Mouse (Mus musculus) heart, embryonic 13.5 days (tissue): ENCODE results near the gene Dpysl5. TPM values are rescaled to one million over a fixed set of nuclear protein-coding genes. Genes with fewer than 3 reads are reported as not detected.
"Not testable (repeated sequence)": the region's sequence is repeated elsewhere in the genome, so short reads cannot be mapped to it uniquely, and the experiment has no call there.

ENCODE experiments used
- ATAC-seq: fragments of 200-750 bp; cut with Nextera tagmentation; 2 replicates; pipeline ENCODE4 v1.8.0; 2017; ENCODE audit warnings: moderate TSS enrichment; ENCODE audit not compliant: insufficient number of reproducible peaks, low FRiP score, low TSS enrichment; ENCODE audit errors: extremely low read depth
- H3K27ac ChIP-seq: fragments of 300-500 bp; sonication (generic); replicated peaks from 2 replicates; pipeline ENCODE4 v1.5.1; 2015; ENCODE audit warnings: moderate library complexity, mild to moderate bottlenecking, inconsistent platforms
- H3K27me3 ChIP-seq: fragments of 300-500 bp; sonication (generic); replicated peaks from 2 replicates; pipeline ENCODE4 v1.6.1; 2015; ENCODE audit warnings: mild to moderate bottlenecking, inconsistent platforms
- H3K36me3 ChIP-seq: fragments of 300-500 bp; sonication (generic); 2 replicates; pipeline ENCODE4 v1.6.1; 2015; ENCODE audit warnings: mild to moderate bottlenecking, inconsistent platforms
- H3K4me1 ChIP-seq: fragments of 300-500 bp; sonication (generic); 2 replicates; pipeline ENCODE4 v1.6.1; 2015; ENCODE audit warnings: inconsistent platforms
- H3K4me2 ChIP-seq: fragments of 300-500 bp; sonication (generic); 2 replicates; pipeline ENCODE4 v1.6.1; 2015; ENCODE audit warnings: inconsistent platforms, mild to moderate bottlenecking, moderate library complexity
- H3K4me3 ChIP-seq: fragments of 300-500 bp; sonication (generic); 2 replicates; pipeline ENCODE4 v1.5.1; 2015; ENCODE audit warnings: moderate library complexity, mild to moderate bottlenecking, inconsistent platforms
- H3K9ac ChIP-seq: fragments of 300-500 bp; sonication (generic); 2 replicates; pipeline ENCODE4 v1.6.1; 2015; ENCODE audit warnings: inconsistent platforms, mild to moderate bottlenecking, moderate library complexity
- H3K9me3 ChIP-seq: fragments of 300-500 bp; sonication (generic); 2 replicates; pipeline ENCODE4 v1.6.1; 2016; ENCODE audit warnings: inconsistent platforms
- WGBS: fragments of 180-500 bp; shearing (Covaris S2); methylation state at CpG from one replicate; pipeline ENCODE4 v1.1.7; 2015; ENCODE audit warnings: mixed read lengths; 5-methylcytosine and 5-hydroxymethylcytosine counted together
- polyA plus RNA-seq: library from polyadenylated mRNA; unstranded; fragments of >200 nt; fragmentation: Nextera tagmentation; extraction: Ambion mirVana; gene quantifications from 2 replicates; pipeline ENCODE4 v1.2.1, GENCODE M21; 2015

Dpysl5 gene
- polyA plus RNA-seq, 1 experiment from 2014 or later = 3.8 TPM

- 84% methylated on average over 7 of the region's 7 CpGs for WGBS
- no peak for ATAC-seq
Measured at GRCm38 (mm10) chr5:30676800-30677199, 34.6 kb upstream of the Dpysl5 start.

DNA sequence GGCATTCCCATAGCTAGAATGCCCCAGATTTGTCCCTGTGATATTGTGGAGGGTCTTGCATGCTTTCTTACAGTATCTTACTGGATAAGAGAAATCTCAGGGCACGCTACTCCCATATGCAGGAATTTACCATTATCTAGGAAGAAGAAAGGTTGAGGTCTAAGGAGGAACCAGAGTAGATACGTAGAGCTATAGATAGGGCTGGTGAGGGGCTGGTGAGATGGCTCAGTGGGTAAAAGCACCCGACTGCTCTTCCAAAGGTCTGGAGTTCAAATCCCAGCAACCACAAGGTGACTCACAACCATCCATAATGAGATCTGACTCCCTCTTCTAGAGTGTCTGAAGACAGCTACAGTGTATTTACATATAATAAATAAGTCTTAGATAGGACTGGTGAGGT is 33.3 kb upstream of the Dpysl5 start:
- not testable (repeated sequence) for H3K27ac ChIP-seq, H3K4me1 ChIP-seq, H3K4me2 ChIP-seq, H3K27me3 ChIP-seq, ATAC-seq, H3K9me3 ChIP-seq, H3K9ac ChIP-seq, H3K4me3 ChIP-seq
- peaks cover 45% of the 10 kb centered on the region for H3K36me3 ChIP-seq
- 91% methylated on average over 3 of the region's 3 CpGs for WGBS

More at GRCm38 (mm10) chr5:30676800-30677199, 34.6 kb upstream of the Dpysl5 start:
- Histone ChIP-seq H3K4me2 (no peak overlapping the region), H3K4me1 (no peaks in the 10 kb centered on the region), H3K9ac (no peak overlapping the region), H3K4me3 (no peak overlapping the region), H3K9me3 (no peaks in the 10 kb centered on the region), H3K27me3 (no peaks in the 10 kb centered on the region), H3K27ac (no peak overlapping the region), H3K36me3 (peaks cover 58% of the 10 kb centered on the region)

- Histone ChIP-seq H3K27me3 (no peaks in the 10 kb centered on the region), H3K27ac (no peak overlapping the region), H3K4me3 (no peak overlapping the region), H3K9ac (no peak overlapping the region), H3K36me3 (peaks cover 38% of the 10 kb centered on the region), H3K4me2 (no peak overlapping the region), H3K4me1 (no peaks in the 10 kb centered on the region), H3K9me3 (no peaks in the 10 kb centered on the region)
- ATAC-seq = no peak
- WGBS = 92% methylated on average over 4 of the region's 4 CpGs
Measured at GRCm38 (mm10) chr5:30678722-30679296, 32.6 kb upstream of the Dpysl5 start.

GRCm38 (mm10) chr5:30679593-30679992 is 31.8 kb upstream of the Dpysl5 start:
- H3K9ac ChIP-seq = no peak overlapping the region
- H3K27ac ChIP-seq = no peak overlapping the region
- H3K36me3 ChIP-seq = peaks cover 31% of the 10 kb centered on the region
- WGBS = 75% methylated on average over 5 of the region's 5 CpGs
- no peak for ATAC-seq
- H3K4me3 ChIP-seq = no peak overlapping the region
- H3K4me1 ChIP-seq = no peaks in the 10 kb centered on the region
- no peak overlapping the region for H3K4me2 ChIP-seq
- no peaks in the 10 kb centered on the region for H3K9me3 ChIP-seq
- H3K27me3 ChIP-seq = no peaks in the 10 kb centered on the region

- ATAC-seq = no peak
- Histone ChIP-seq H3K4me3 (no peak overlapping the region), H3K4me1 (no peaks in the 10 kb centered on the region), H3K4me2 (no peak overlapping the region), H3K27me3 (no peaks in the 10 kb centered on the region), H3K9me3 (no peaks in the 10 kb centered on the region), H3K36me3 (peaks cover 8% of the 10 kb centered on the region; the same call in 1 of the 2 replicates), H3K27ac (no peak overlapping the region), H3K9ac (no peak overlapping the region)
- WGBS = 79% methylated on average over 5 of the region's 5 CpGs
Measured at GRCm38 (mm10) chr5:30681970-30682369, 29.4 kb upstream of the Dpysl5 start.

DNA sequence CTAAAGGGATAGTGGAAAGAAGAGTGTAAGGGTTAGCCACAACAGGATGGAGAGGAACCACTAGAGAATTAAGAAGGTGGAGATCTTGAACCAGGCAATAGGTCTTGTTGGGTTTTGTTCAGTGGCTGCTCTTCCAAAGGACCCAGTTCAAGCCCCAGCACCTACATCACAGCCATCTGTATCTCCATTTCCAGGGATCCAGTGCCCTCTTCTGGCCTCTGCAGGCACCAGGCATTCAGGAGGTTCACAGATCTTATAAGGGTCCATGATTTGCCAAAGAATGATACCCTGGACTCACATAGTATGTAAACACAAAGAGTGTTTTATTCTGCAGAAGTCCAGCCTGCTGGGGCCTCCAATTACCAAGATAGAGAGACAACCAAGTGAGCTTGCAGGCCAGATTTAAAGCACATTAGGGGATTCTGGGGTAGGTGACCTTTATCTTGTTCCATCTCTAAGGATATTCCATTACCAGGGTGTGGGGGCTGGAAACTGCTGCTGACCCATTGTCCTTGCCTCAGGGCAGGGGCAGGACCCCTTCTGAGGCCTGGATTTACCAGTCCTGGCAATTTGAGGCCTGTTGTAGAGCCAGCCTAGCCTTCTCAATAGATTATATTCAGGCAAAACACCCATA is 28.3 kb upstream of the Dpysl5 start:
- H3K4me3 ChIP-seq = no peak overlapping the region
- H3K4me2 ChIP-seq = no peak overlapping the region
- no peaks in the 10 kb centered on the region for H3K27me3 ChIP-seq
- no peaks in the 10 kb centered on the region for H3K4me1 ChIP-seq
- no peak for ATAC-seq
- H3K9ac ChIP-seq = no peak overlapping the region
- H3K36me3 ChIP-seq = 0 out of 2 replicates have a peak, but pooled peaks cover 3% of the 10 kb centered on the region
- no peak overlapping the region for H3K27ac ChIP-seq
- H3K9me3 ChIP-seq = no peaks in the 10 kb centered on the region

DNA sequence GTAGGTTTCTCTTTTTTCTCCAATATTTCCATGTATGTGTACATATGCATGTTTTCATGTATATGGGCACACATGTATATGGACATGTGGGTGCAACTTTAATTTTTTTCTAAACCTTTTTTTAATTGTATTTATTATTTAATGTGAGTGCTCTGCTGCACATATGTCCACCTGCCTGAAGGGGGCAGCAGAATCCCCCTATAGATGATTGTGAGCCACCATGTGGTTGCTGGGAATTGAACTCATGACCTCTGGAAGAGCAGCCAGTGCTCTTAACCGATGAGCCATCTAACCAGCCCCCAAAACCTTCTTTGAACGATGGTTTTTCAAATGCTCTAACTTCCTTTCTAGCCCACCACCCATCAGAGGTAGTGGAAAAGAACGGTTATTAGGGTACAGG is 27.4 kb upstream of the Dpysl5 start:
- Histone ChIP-seq H3K27me3 (no peaks in the 10 kb centered on the region), H3K4me1 (no peaks in the 10 kb centered on the region), H3K9me3 (no peaks in the 10 kb centered on the region), H3K36me3 (no peaks in the 10 kb centered on the region), H3K4me2 (no peak overlapping the region), H3K4me3 (no peak overlapping the region), H3K9ac (no peak overlapping the region), H3K27ac (no peak overlapping the region)
- ATAC-seq = no peak
- WGBS = 68% methylated on average over 3 of the region's 3 CpGs

DNA sequence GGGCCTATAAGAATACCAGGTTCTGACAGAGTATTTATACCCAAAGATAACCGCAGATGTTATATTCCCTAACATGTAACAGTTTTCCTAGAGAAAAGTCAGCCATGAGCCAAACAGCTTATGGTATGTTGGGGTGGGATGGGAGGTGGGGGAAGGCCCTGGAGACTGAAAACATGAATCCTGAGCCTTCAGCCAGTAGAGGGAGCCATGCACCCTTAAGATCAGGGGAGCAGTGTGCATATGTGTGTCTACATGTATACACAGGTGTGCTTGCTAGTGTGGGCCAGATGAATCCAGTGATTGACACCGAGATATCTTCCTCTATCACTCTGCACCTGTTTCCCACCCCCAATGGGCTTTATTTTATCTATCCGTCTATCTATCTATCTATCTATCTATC is 24.6 kb upstream of the Dpysl5 start:
- WGBS = 40% methylated on average over 3 of the region's 3 CpGs

DNA sequence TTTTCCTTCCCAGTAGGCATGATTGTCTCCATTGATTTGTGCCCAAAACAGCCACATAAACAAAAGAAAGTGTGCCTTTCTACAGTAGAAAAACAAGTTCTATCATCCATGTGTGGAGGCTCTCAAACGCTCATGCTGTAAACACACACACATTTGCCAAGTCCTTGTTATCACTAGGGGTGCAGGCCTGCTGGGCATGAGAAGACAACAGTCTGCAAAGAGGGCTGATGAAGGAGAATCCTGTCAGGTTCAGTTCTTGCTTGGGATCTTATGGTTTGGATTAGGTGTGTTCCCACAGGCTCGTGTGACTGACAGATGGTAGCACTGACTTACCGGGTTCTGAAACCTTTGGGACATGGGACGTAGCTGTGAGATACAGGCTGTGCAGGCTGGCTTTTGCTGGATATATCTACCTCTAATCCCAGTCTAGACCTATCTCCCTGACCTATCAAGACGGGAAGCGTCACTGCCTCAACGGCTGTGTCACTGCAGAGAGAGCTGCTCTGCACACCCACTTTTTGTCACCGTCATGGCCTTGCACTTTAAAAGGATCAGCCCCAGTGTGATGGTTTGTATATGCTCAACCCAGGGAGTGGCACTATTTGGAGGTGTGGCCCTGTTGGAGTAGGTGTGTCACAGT is 10.9 kb upstream of the Dpysl5 start:
- Histone ChIP-seq H3K4me1 (peaks cover 10% of the 10 kb centered on the region), H3K36me3 (no peaks in the 10 kb centered on the region), H3K4me2 (no peak overlapping the region), H3K9me3 (no peaks in the 10 kb centered on the region), H3K27ac (no peak overlapping the region), H3K9ac (no peak overlapping the region), H3K4me3 (no peak overlapping the region), H3K27me3 (peaks cover 15% of the 10 kb centered on the region)
- 57% methylated on average over 8 of the region's 8 CpGs for WGBS
- ATAC-seq = no peak

More for the DNA sequence above, 24.6 kb upstream of the Dpysl5 start:
- H3K4me1 ChIP-seq = no peaks in the 10 kb centered on the region
- H3K27me3 ChIP-seq = no peaks in the 10 kb centered on the region
- H3K9ac ChIP-seq = no peak overlapping the region
- no peak for ATAC-seq
- no peak overlapping the region for H3K27ac ChIP-seq
- no peaks in the 10 kb centered on the region for H3K9me3 ChIP-seq
- H3K36me3 ChIP-seq = no peaks in the 10 kb centered on the region
- H3K4me2 ChIP-seq = no peak overlapping the region
- no peak overlapping the region for H3K4me3 ChIP-seq

GRCm38 (mm10) chr5:30701373-30701772 is 10.0 kb upstream of the Dpysl5 start:
- ATAC-seq, H3K4me3 ChIP-seq, H3K9ac ChIP-seq, H3K4me1 ChIP-seq, H3K9me3 ChIP-seq, H3K4me2 ChIP-seq, H3K27ac ChIP-seq, H3K36me3 ChIP-seq: not testable (repeated sequence)
- WGBS = 39% methylated on average over 4 of the region's 4 CpGs
- peaks cover 15% of the 10 kb centered on the region for H3K27me3 ChIP-seq

DNA sequence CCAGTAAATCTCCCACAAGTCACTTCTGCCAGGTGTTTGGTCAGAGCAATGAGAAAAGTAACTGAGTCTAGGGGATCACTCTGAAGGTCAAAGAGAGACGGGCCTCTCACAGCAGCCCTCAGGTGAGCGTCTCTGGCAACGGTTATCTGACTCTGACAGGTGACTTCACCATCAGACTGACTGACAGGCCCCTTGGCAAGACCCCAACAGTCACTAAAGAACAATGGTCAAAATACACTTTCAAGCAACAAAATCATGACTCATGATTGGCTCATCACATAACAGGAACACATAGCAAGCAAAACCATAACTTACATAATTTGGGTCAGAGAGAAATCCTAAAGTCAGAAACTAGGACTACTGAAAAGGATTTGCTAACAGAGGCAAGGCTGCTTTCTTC is 9.5 kb upstream of the Dpysl5 start:
- no peak overlapping the region for H3K4me2 ChIP-seq
- H3K4me3 ChIP-seq = no peak overlapping the region
- H3K4me1 ChIP-seq = peaks cover 10% of the 10 kb centered on the region
- ATAC-seq = no peak
- H3K27ac ChIP-seq = no peak overlapping the region
- H3K9me3 ChIP-seq = no peaks in the 10 kb centered on the region
- H3K9ac ChIP-seq = no peak overlapping the region
- 78% methylated on average over 3 of the region's 3 CpGs for WGBS
- no peaks in the 10 kb centered on the region for H3K36me3 ChIP-seq
- H3K27me3 ChIP-seq = peaks cover 17% of the 10 kb centered on the region
